Mouse (Mus musculus): Measurements from ENCODE around the gene Pdlim3.

DNA sequence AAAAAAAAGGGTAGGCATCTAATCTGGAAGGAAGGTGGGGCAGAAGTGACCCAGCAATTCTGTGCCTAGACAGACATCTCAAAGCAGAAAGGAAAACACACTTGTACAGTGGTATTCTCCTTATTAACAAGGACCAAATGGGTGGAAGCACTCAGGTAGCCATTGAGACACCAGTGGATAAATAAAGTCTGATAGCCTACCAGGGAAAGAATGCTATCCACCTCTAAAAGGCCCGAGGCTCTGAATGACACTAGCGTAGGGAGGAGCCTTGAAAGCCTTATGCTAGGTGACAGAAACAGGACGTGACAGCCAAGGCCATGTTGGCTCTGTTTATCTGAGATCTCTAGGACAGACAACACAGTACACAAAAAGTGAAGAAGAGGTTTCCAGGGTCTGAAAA lies 31.2 kb downstream of the Pdlim3 start:
- no peak for TF ChIP-seq POLR2A (IDR thresholded peaks at IDR 0.05; ENCODE audit: control insufficient read depth, low read depth, low read length)
- no peak for TF ChIP-seq CTCF (IDR thresholded peaks at IDR 0.05; ENCODE audit: control insufficient read depth, insufficient read depth, insufficient replicate concordance, low read depth, low read length)
